Comparison of ENCODE assay signal across 9 mouse cellular contexts in the genomic region with DNA sequence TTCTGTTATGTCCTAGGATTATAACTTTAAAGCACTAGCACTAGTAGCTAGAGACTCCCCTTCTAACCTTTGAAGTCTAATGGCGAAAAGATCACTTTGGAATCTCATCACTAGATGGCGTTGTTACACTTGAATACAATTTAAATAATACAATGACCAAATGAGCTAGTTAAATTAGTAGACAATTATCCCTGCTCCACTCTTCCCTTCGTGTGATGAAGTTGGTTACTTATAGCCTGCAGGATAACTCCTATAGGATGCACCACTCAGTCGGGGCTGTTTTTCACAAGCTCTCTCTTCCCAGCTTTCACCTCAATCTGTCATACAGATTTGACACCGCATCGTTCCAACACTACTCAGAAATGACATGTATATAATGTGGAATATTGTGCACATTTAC.
DNase-seq lines count a peak whose midpoint lies in the region; ATAC-seq lines count a peak whose summit lies in the region.
"Had no signal": no experiment of that assay in that cellular context is flagged by ENCODE, and none has a peak within 500 bp of the region (broad histone marks: within the 10 kb centered on the region; RNA-seq: fewer than 3 reads in every experiment).

No protein-coding gene starts in this region.

- DNase-seq in cerebellum, adult 11 months = no peak
- peak; percentile 2 for DNase-seq in lung, postnatal 25 days (ENCODE audit: low spot score)
- DNase-seq in lung, postnatal 4 days = no peak
- no peak for DNase-seq in forebrain, embryonic 11.5 days (ENCODE audit: low spot score)
- DNase-seq in testis, postnatal 10 days (ENCODE audit: low spot score) = no peak
- DNase-seq in adrenal gland, postnatal 14 days = no peak

- no peak overlapping the region for H3K27ac ChIP-seq in forebrain, embryonic 11.5 days (ENCODE audit: low read depth, low read length)
- H3K27ac ChIP-seq in midbrain, embryonic 12.5 days (replicated peaks) = no peak overlapping the region
- H3K27ac ChIP-seq: heart, embryonic 15.5 days had no signal

- no peaks in the 10 kb centered on the region for H3K4me1 ChIP-seq in forebrain, embryonic 11.5 days (replicated peaks; ENCODE audit: control insufficient read depth, insufficient read depth, low read length)
- H3K4me1 ChIP-seq in midbrain, embryonic 12.5 days = no peaks in the 10 kb centered on the region
- H3K4me1 ChIP-seq: heart, embryonic 15.5 days had no signal

- no peaks in the 10 kb centered on the region for H3K27me3 ChIP-seq in forebrain, embryonic 11.5 days (ENCODE audit: control insufficient read depth, insufficient read depth, low read length)
- peaks cover 3% of the 10 kb centered on the region; the same call in 1 of the 2 replicates for H3K27me3 ChIP-seq in midbrain, embryonic 12.5 days
- H3K27me3 ChIP-seq: heart, embryonic 15.5 days had no signal

- ATAC-seq in cerebellum, adult (ENCODE audit: insufficient number of reproducible peaks, low FRiP score, low TSS enrichment) = peak; percentile 40; the same call in 1 of the 2 replicates
- peak; percentile 45; the same call in 1 of the 2 replicates for ATAC-seq in forebrain, embryonic 11.5 days (replicated peaks; ENCODE audit: low FRiP score)
- ATAC-seq in midbrain, embryonic 12.5 days (ENCODE audit: low FRiP score, low read depth) = peak; percentile 78

- no peak overlapping the region for H3K9ac ChIP-seq in forebrain, embryonic 11.5 days (ENCODE audit: low read length)
- H3K9ac ChIP-seq in midbrain, embryonic 12.5 days (replicated peaks) = no peak overlapping the region
- H3K9ac ChIP-seq: heart, embryonic 15.5 days had no signal

- H3K36me3 ChIP-seq in forebrain, embryonic 11.5 days (ENCODE audit: control insufficient read depth, insufficient read depth, low read length) = no peaks in the 10 kb centered on the region
- no peaks in the 10 kb centered on the region for H3K36me3 ChIP-seq in midbrain, embryonic 12.5 days
- H3K36me3 ChIP-seq: heart, embryonic 15.5 days had no signal

- H3K4me3 ChIP-seq in forebrain, embryonic 11.5 days (ENCODE audit: low read depth, low read length) = no peak overlapping the region
- no peak overlapping the region for H3K4me3 ChIP-seq in midbrain, embryonic 12.5 days
- H3K4me3 ChIP-seq: heart, embryonic 15.5 days had no signal

- WGBS in forebrain, embryonic 11.5 days = 36% methylated on average over 6 of the region's 6 CpGs
- WGBS in midbrain, embryonic 12.5 days = 28% methylated on average over 6 of the region's 6 CpGs

- H3K4me2 ChIP-seq in forebrain, embryonic 11.5 days (ENCODE audit: low read depth, low read length, severe bottlenecking) = no peak overlapping the region
- H3K4me2 ChIP-seq in midbrain, embryonic 12.5 days (replicated peaks) = no peak overlapping the region
- H3K4me2 ChIP-seq: heart, embryonic 15.5 days had no signal

- no peaks in the 10 kb centered on the region for H3K9me3 ChIP-seq in forebrain, embryonic 11.5 days (ENCODE audit: control insufficient read depth, low read length)
- H3K9me3 ChIP-seq in midbrain, embryonic 12.5 days = no peaks in the 10 kb centered on the region
- H3K9me3 ChIP-seq: heart, embryonic 15.5 days had no signal
